Mouse (Mus musculus) urinary bladder, postnatal 0 days (tissue): Measurements from ENCODE around the gene Spsb2. TPM values are rescaled to one million over a fixed set of nuclear protein-coding genes. Genes with fewer than 3 reads are reported as not detected.

ENCODE experiments used
- polyA plus RNA-seq: library from polyadenylated mRNA; unstranded; fragments of >200 nt; fragmentation: Nextera tagmentation; extraction: Ambion mirVana; gene quantifications from 2 replicates; pipeline ENCODE4 v1.2.1, GENCODE M21; 2015

Spsb2 gene
- 11.7 and 16.0 TPM in 2 replicates for polyA plus RNA-seq

DNA sequence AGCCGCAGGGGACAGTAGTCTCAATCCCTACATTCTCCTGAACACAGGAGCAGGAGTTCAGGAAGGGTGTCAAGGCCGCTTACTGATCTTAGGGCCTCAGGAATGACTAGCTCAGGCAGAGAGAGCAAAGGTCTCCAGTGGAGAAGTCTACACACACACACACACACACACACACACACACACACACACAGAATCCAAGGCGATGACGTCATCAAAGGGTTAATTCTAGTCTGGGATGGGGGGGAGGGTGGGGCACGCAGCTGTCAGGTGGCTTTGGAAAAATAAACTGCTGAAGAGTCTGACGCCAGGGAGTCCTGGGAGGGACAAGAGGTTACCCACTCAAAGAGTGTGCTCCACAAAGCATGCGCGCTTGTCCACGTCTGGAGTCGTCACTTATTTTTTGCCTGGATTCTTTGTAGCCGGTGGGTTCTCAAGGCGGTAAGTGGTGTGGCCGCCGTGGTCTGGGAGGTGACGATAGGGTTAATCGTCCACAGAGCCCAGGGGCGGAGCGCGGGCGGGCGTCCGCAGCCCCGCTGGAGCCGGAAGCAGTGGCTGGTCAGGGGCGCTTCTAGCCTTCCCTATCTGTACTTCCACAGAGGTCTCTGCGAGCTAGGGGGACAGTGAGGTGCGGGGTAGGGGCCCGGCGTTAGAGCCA, at the start of gene Spsb2:
TSS of gene Spsb2 (plus strand) at position 304 of the 655 bp plus-strand sequence.

DNA sequence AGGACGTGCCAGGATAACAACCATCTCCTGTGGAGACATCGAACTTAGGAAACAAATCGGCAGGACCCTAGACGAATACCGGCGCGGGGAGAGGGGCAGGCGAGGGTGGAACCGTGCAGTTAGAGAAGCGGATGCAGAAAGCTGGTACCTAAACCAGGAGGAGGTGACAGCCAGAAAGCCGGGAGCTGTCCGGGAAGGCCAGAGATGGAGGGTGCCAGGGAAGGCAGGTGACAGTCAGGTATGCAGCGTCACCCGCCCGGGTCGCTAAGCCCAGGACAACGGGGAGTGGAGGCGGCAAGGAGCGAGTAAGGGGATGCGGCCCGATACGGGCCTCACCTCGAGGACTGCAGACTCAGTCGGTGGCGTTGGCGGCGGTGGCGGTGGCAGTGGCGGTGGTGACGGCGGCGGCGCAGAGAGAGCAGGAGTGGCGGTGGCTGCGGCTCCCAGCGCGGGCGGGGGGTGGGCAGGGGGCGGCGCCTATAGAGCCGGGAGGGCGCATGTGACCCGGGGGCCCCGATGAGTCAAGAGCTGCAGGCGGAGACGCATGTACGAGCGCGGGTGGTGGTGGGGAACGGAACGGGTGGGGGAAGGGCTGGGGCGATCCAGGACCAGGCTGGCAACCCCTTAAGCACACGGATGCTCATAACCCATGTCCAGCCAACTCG, 39.2 kb upstream of the Spsb2 start, which contains the start of gene Eno2:
TSS of gene Eno2 (minus strand) at position 573 of the 665 bp plus-strand sequence.

DNA sequence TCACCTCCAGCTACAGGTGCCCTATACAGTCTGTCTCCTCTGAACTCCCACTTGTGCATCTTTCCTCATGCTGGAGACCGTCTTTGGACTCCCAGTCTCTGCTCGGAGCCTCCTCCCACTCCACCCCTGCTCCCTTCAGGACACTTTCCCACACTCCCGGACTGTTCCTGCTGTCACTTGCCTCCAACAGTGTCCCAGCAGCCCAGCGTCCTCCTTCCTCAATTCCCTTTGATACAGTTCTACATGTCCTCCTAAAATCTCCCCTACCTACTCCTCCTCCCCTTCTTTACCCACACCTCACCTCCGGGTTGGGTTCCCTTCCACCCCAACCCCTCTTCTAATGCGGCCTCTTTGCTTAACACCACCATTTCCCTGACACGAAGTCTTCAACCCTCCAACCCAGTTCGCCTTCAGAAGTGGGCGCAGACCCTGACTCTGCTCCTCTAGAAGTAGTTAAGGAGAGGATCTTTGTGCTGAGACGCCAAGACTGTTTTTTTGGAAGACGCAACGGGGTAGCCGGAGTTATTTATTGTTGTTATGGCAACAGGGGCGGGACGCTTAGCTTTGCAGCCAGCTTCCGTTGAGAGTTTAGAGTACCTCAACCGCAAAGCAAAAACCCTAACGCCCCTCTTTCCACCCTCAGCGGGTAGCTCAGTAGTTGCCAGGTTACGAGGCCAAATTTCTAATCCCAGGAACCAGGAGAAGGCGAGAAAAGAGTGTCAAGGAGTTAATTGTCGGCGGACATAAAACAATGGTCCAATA, 29.1 kb upstream of the Spsb2 start, which contains the start of gene Lrrc23:
TSS of gene Lrrc23 (minus strand) at position 506 of the 762 bp plus-strand sequence.

DNA sequence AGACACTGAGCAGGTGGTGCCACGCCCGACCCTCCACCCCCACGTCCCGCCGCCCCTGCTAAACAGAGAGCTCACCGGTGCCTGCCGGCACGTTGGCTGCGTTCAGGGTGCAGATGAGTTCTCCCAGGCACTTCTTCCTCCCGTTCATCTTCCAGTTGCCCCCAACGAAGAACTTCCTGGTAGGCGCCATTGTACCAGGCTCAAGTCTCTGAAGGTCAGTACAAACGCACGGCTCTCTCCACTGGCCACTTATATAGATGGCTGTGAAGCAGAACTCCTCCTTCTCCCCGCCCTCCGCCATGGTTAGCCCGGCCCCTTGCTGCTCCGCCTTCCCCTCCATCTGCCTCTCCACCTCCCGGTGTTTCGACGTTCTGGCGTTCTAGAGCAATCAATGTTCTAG, 5.5 kb downstream of the Spsb2 start, which contains the start of gene Tpi1:
TSS of gene Tpi1 (minus strand) at position 364 of the 400 bp plus-strand sequence.

DNA sequence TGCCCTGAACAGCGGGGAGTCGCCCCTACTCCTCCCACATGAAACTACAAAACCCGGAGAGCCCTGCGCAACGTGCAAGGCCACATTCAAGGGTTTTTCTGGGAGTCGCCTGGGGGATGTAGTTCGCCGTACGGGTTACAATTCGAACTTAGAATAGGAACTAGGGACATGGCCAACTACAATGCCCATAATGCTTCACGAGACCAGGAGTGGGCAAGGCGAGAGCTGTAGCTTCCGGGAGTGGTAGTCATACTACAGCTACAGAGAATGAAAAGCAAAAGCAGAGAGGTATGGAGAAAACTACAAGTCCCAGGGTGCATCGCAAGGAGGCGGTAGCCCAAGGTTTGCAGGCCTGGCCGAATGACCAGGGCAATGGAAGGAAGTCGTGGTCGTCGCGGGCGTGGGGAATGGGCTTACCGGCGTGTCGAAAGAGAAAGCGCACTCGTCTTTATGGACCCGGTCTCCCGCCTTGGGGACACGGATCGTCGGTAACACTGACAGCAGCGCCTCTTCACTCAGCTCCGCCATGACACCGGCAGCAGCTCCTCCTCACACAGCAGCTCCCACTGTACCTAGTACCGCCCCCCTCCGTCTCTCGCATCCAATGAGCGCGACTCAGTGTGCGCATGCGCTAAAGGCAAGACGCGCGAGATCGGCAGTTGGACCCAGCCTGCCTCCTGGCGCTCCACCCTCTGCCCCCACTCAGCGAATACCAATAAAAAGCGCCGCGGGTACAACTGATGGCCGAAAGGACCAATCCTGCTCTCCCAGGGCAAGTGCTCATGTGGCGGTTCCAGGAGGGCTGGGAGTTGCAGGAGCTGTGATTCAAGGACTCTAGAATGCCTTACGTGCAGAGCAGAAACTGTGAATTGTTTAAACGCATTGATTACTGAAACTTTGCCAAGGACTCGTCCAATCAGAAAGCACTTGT, 20.7 kb downstream of the Spsb2 start, which contains the start of the genes Usp5 and Cdca3:
TSS of gene Usp5 (minus strand) at position 617 of the 931 bp plus-strand sequence.
TSS of gene Cdca3 (plus strand) at position 680 of the 931 bp plus-strand sequence.

DNA sequence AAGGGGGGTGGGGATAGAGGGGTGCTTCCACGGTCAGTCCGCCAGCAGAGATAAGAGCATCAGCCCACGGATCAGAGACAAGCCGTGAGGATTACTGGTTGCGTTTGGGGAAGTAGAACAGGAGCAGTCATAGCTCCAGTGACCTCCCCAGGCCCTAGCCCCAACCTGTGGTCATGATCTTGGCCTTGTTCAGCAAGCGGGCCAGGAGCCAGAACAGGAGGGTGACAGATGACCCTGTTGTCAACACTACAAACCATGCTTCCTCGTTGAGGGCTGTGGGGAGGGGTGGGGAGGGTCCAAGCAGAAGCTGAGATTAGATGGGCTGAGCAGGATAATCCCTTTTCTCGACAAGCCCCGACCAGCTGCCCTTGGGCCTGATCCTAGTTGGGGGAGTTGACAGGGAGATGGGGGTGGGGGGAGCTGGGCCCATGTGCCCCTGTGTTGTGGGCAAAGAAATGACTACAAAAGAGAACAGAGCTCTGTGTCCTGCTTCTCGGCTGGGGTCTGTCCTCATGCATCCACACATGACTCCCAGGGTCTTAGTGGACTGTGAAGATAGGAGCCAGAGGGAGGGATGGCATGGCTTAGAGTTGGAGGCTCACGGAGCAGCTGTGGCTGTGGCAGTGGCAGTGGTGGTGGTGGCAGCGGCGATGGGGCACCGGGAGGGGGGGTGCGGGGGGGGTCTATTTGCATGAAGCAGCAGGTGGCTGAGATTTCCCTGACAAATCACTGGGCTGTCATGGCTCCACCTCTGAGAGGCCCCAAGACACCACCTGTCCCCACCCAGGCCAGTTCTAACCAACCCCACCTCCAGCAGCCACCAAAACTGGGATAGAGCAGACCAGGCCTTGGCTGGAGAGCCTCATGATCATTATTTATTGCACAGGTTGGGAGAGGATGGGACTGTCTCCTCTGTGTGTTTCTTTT, 32.0 kb downstream of the Spsb2 start, which contains the start of gene Gnb3:
TSS of gene Gnb3 (minus strand) at position 35 of the 927 bp plus-strand sequence.

DNA sequence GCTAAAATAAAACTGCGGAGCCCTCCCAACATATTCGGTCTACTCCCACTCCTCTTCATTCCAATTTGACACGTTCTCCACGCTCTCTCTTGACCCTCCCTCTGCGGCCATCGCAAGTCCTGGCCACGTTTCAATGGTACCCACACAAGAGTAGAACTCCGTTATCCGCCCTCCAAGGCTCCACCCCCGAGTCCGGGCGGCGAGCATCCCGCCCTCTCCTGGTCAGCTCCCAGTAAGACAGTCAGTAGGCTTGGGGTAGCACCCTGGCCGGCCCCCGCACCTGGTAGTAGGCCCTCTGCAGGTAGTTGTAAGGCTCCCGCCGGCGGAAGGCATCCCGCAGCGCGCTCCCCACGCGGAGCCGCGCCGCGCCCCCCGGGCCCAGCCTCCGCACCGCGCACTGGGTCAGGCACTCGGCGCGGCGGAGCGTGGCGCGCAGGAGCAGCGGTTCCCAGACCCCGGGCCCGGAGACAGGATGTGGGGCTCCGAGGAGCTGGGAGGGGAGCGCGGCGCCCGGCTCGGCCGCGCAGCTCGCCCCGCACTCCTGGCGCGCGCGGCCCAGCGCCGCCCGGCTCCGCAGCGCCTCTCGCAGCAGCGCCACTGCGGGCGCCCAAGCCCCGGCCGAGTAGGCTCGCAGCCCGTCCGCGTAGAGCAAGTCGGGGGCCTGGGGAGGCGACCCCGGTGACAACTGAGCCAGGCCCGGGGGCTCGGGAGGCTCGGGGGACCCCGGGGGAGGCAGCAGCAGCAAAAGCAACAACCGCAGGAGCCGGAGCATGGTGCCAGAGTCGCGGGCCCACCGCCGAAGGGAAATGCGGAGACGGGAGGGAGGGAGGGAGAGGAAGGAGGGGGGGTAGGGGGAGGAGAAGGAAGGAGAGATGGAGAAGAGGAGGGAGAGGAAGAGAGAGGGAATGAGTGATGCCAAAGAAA, 48.7 kb downstream of the Spsb2 start, which contains the start of gene P3h3:
TSS of gene P3h3 (minus strand) at position 837 of the 924 bp plus-strand sequence.

Other genes with a start within 250 kb of the Spsb2 start
- gene C1rb, start 238.4 kb upstream of the Spsb2 start, polyA plus RNA-seq, result not detected in 2 replicates
- 0.05 and 0.10 TPM in 2 replicates for gene C1s2, start 172.6 kb upstream of the Spsb2 start, polyA plus RNA-seq
- gene Lpcat3, start 145.6 kb upstream of the Spsb2 start, polyA plus RNA-seq, result 49.1 and 51.0 TPM in 2 replicates
- gene Emg1, start 96.5 kb upstream of the Spsb2 start, polyA plus RNA-seq, result 86.6 and 92.7 TPM in 2 replicates
- gene Phb2, start 96.3 kb upstream of the Spsb2 start, polyA plus RNA-seq, result 203 and 205 TPM in 2 replicates
- 9.8 and 19.0 TPM in 2 replicates for gene Ptpn6, start 69.9 kb upstream of the Spsb2 start, polyA plus RNA-seq
- gene Grcc10, start 67.3 kb upstream of the Spsb2 start, polyA plus RNA-seq, result 349 and 354 TPM in 2 replicates
- gene Gm45234, start 52.6 kb upstream of the Spsb2 start, polyA plus RNA-seq, result not detected in 2 replicates
- gene Atn1, start 52.1 kb upstream of the Spsb2 start, polyA plus RNA-seq, result 8.4 and 9.3 TPM in 2 replicates
- 5.9 and 6.2 TPM in 2 replicates for gene Eno2, start 39.0 kb upstream of the Spsb2 start, polyA plus RNA-seq
- 0.23 TPM in 1 of 2 replicates, not detected in the other for gene Lrrc23, start 28.9 kb upstream of the Spsb2 start, polyA plus RNA-seq
- 393 and 456 TPM in 2 replicates for gene Tpi1, start 5.6 kb downstream of the Spsb2 start, polyA plus RNA-seq
- gene Usp5, start 20.8 kb downstream of the Spsb2 start, polyA plus RNA-seq, result 71.7 and 72.1 TPM in 2 replicates
- 32.7 and 43.3 TPM in 2 replicates for gene Cdca3, start 20.9 kb downstream of the Spsb2 start, polyA plus RNA-seq
- gene Gnb3, start 31.6 kb downstream of the Spsb2 start, polyA plus RNA-seq, result 0.20 TPM in 1 of 2 replicates, not detected in the other
- 16.1 and 16.6 TPM in 2 replicates for gene P3h3, start 49.1 kb downstream of the Spsb2 start, polyA plus RNA-seq
- gene Gpr162, start 55.3 kb downstream of the Spsb2 start, polyA plus RNA-seq, result 0.66 and 0.69 TPM in 2 replicates
- gene Cd4, start 79.6 kb downstream of the Spsb2 start, polyA plus RNA-seq, result 0.10 and 0.42 TPM in 2 replicates
- gene Lag3, start 103.0 kb downstream of the Spsb2 start, polyA plus RNA-seq, result 0.55 and 0.60 TPM in 2 replicates
- 340 and 360 TPM in 2 replicates for gene Ptms, start 111.4 kb downstream of the Spsb2 start, polyA plus RNA-seq
- gene Mlf2, start 122.7 kb downstream of the Spsb2 start, polyA plus RNA-seq, result 285 and 313 TPM in 2 replicates
- 106 and 122 TPM in 2 replicates for gene Cops7a, start 156.9 kb downstream of the Spsb2 start, polyA plus RNA-seq
- 7.8 and 10.2 TPM in 2 replicates for gene Pianp, start 188.0 kb downstream of the Spsb2 start, polyA plus RNA-seq
- 6.0 and 6.6 TPM in 2 replicates for gene Zfp384, start 200.5 kb downstream of the Spsb2 start, polyA plus RNA-seq
- 59.9 and 71.5 TPM in 2 replicates for gene Ing4, start 231.1 kb downstream of the Spsb2 start, polyA plus RNA-seq
- gene Acrbp, start 241.0 kb downstream of the Spsb2 start, polyA plus RNA-seq, result 2.3 and 3.2 TPM in 2 replicates